Mouse (Mus musculus) C2C12 (cell line): ENCODE measurements around the gene Fbln2.

Experiments
- CTCF ChIP-seq: IDR thresholded peaks from one replicate; pipeline ENCODE4 v1.5.1; 2011; ENCODE audit not compliant: control insufficient read depth, insufficient read depth, insufficient read length
- MAX ChIP-seq: IDR thresholded peaks from one replicate; pipeline ENCODE4 v1.6.1; 2011; ENCODE audit warnings: mild to moderate bottlenecking, control low read depth
- MYOG ChIP-seq: IDR thresholded peaks from one replicate; pipeline ENCODE4 v1.6.1; 2011; ENCODE audit not compliant: control insufficient read depth, insufficient read length; ENCODE audit errors: extremely low read depth
- USF1 ChIP-seq: IDR thresholded peaks from one replicate; pipeline ENCODE4 v1.6.1; 2011; ENCODE audit warnings: low read depth, mild to moderate bottlenecking, control low read depth, moderate library complexity

- no peak for TF ChIP-seq CTCF
- no peak for TF ChIP-seq MAX
- TF ChIP-seq USF1 = no peak
- TF ChIP-seq MYOG = no peak
Observed at GRCm38 (mm10) chr6:91210852-91211251, 1.4 kb upstream of the Fbln2 start.
